Mouse (Mus musculus) kidney, adult 2 months (tissue): ENCODE data around the gene Gm39653.

Experiments
- CTCF ChIP-seq: fragments of 200-500 bp; conservative IDR thresholded peaks from 2 replicates; pipeline ENCODE4 v1.5.1; 2011; ENCODE audit warnings: low read depth, mild to moderate bottlenecking, control low read depth, low read length, moderate library complexity, mixed read lengths; ENCODE audit not compliant: insufficient read depth, insufficient read length
- POLR2A ChIP-seq: fragments of 200-500 bp; IDR thresholded peaks from one replicate; pipeline ENCODE4 v1.6.1; 2011; ENCODE audit warnings: low read depth, low read length, control low read depth

- TF ChIP-seq CTCF = no peak
- TF ChIP-seq POLR2A = no peak
Measured at GRCm38 (mm10) chr1:63614594-63614993, 1.2 kb upstream of the Gm39653 start.
